Mouse (Mus musculus): ENCODE results near the gene Zfp280c. TPM values are rescaled to one million over a fixed set of nuclear protein-coding genes. Genes with fewer than 3 reads are reported as not detected.

Gene Zfp280c
- total RNA-seq, 2 experiments from 2014 or later: 4.2 to 5.1 TPM

GRCm38 (mm10) chrX:48513166-48513807, 81.0 kb downstream of the Zfp280c start, which contains the start of gene Aifm1:
Aifm1 (minus strand) TSS chrX:48513563.
- DNase-seq: peak; percentile 81 to 90
- intact Hi-C loops (cut with DNase I): no loop called here

- no peak for DNase-seq
- intact Hi-C loops (cut with DNase I): no loop called here
These were observed 100.5 kb downstream of the Zfp280c start for GRCm38 (mm10) chrX:48493763-48494162.

Small RNA genes lying within 50 kb of the gene (microRNA-seq; reads per million reads assigned to microRNA genes)
- gene Gm27828: 0 reads per million in 2 experiments

Other genes starting within 250 kb of the Zfp280c start
- 1 to 10 TPM; 1.9 to 2.0 TPM for gene Elf4, start 131.4 kb downstream of the Zfp280c start, total RNA-seq (2021)
- 10 to 100 TPM; 39.0 to 44.7 TPM for gene Aifm1, start 80.9 kb downstream of the Zfp280c start, total RNA-seq (2021)
- gene Rab33a, start 75.2 kb downstream of the Zfp280c start, total RNA-seq (2021): not detected
- gene Slc25a14, start 28.9 kb upstream of the Zfp280c start, total RNA-seq (2021): 1 to 10 TPM in 1 of 2 experiments, under 1 TPM in 1; 0.99 to 1.4 TPM
- not detected for gene Gpr119, start 80.0 kb upstream of the Zfp280c start, total RNA-seq (2021)
- gene Rbmx2, start 100.5 kb upstream of the Zfp280c start, total RNA-seq (2021): 1 to 10 TPM in 1 of 2 experiments, under 1 TPM in 1; 0.87 to 1.1 TPM